Mouse (Mus musculus): ENCODE data around the gene Timmdc1.

DNA sequence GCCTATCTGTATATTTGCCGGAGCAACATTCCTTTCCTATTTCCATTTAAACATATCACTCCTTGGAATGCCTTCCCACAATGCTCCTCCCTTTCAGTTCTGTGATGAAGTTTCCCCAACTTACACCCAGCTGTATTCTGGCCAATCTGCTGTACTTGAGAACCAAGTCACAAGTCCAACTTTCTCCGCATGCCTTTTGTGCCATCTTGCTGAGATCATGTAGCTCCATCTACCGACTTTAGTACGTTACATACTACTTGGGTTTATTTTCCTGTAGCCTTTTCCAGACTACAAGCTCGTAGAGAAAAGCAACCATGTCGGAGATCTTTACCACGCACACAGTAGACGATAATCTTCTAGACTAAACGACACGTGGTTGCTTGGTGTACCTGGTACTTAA, 28.6 kb downstream of the Timmdc1 start:
- no peak for TF ChIP-seq CTCF (IDR thresholded peaks at IDR 0.05; ENCODE audit: insufficient read depth, low read length)
- TF ChIP-seq POLR2A (IDR thresholded peaks at IDR 0.05; ENCODE audit: borderline replicate concordance, extremely low read depth, low read depth, low read length) = no peak

Measured in lung, adult 2 months (tissue).